ENCODE assay signal across 13 mouse cellular contexts in the genomic region with DNA sequence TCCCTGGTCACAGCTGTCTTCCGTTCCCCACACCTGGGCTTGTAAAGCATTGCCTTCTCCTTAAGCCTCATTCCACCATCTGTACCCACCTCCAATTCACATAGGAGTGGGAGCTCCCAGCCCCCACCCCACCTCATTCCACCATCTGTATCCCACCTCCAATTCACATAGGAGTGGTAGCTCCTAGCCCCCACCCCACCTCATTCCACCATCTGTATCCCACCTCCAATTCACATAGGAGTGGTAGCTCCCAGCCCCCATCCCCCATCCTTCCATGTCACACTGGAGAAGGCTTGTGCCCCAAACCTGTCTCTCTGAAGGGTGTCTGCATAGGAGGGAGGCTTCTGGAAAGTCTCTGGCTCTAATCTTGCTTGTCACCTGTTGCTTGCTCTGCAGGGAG. TPM values are rescaled to one million over a fixed set of nuclear protein-coding genes. Genes with fewer than 3 reads are reported as not detected.
"Had no signal": no experiment of that assay in that cellular context is flagged by ENCODE, and none has a peak within 500 bp of the region (broad histone marks: within the 10 kb centered on the region; RNA-seq: fewer than 3 reads in every experiment).

No protein-coding gene starts in this region.

- H3K4me2 ChIP-seq: liver, embryonic 13.5 days; lung, embryonic 15.5 days; neural tube, embryonic 12.5 days had no signal

- ATAC-seq: liver, postnatal 0 days had no signal

- H3K9ac ChIP-seq: liver, embryonic 13.5 days; liver, postnatal 0 days; lung, embryonic 15.5 days; neural tube, embryonic 12.5 days had no signal

- DNase-seq: liver; liver, embryonic 13.5 days; liver, postnatal 0 days; midbrain, embryonic 14.5 days; thymus, postnatal 4 days had no signal

- H3K27ac ChIP-seq: left cerebral cortex, adult 2 months; liver, embryonic 13.5 days; macrophage; neural tube, embryonic 12.5 days; stomach, postnatal 0 days had no signal

- H3K36me3 ChIP-seq: liver, embryonic 13.5 days; lung, embryonic 15.5 days; neural tube, embryonic 12.5 days had no signal

- H3K27me3 ChIP-seq: liver, embryonic 13.5 days; lung, embryonic 15.5 days; neural tube, embryonic 12.5 days had no signal

- H3K9me3 ChIP-seq: liver, embryonic 13.5 days; lung, embryonic 15.5 days; megakaryocyte, embryonic 14.5 days; neural tube, embryonic 12.5 days had no signal

- H3K4me3 ChIP-seq: left cerebral cortex, adult 2 months; liver, embryonic 13.5 days; lung, embryonic 15.5 days; megakaryocyte, embryonic 14.5 days; neural tube, embryonic 12.5 days had no signal

RNA-seq across cellular contexts. Expression of a gene that starts 1.2 kb away (rescaled TPM):
- total RNA-seq: layer of hippocampus, postnatal 25 days; left cerebral cortex, adult 2 months; left cerebral cortex, postnatal 14 days had no signal
- polyA plus RNA-seq: liver, embryonic 13.5 days; liver, postnatal 0 days; midbrain, embryonic 14.5 days had no signal
